8 mouse cellular contexts compared by ENCODE assay signal in genomic region chr4:136309780-136310179, GRCm38 (mm10). TPM values are rescaled to one million over a fixed set of nuclear protein-coding genes. Genes with fewer than 3 reads are reported as not detected.
DNase-seq lines count a peak whose midpoint lies in the region; ATAC-seq and TF ChIP-seq lines count a peak whose summit lies in the region.

No protein-coding gene starts in this region.

- no peak for TF ChIP-seq POLR2A in kidney, adult 2 months (IDR thresholded peaks at IDR 0.05; ENCODE audit: low read depth, low read length)

- no peak for TF ChIP-seq EP300 in lung, postnatal 0 days (IDR thresholded peaks at IDR 0.05)

- peak overlapping the region; percentile 98 for H3K27ac ChIP-seq in gastrocnemius, adult 2 months
- no peak overlapping the region for H3K27ac ChIP-seq in brown adipose tissue, adult 24 weeks (replicated peaks; ENCODE audit: low read depth, low read length)
- H3K27ac ChIP-seq in kidney, adult 2 months (ENCODE audit: insufficient read depth, low read depth, low read length) = peak overlapping the region; percentile 73
- H3K27ac ChIP-seq in lung, postnatal 0 days (ENCODE audit: low read length) = peak overlapping the region; percentile 88

- H3K4me1 ChIP-seq in brown adipose tissue, adult 24 weeks (ENCODE audit: control insufficient read depth, insufficient read depth, insufficient read length, low read length) = peaks cover 8% of the 10 kb centered on the region
- peaks cover 5% of the 10 kb centered on the region; the same call in 1 of the 2 replicates for H3K4me1 ChIP-seq in kidney, adult 2 months (ENCODE audit: control insufficient read depth, insufficient read depth, low read length)
- peaks cover 8% of the 10 kb centered on the region for H3K4me1 ChIP-seq in lung, postnatal 0 days (ENCODE audit: insufficient read depth, low read depth, low read length)

- H3K9me3 ChIP-seq in lung, postnatal 0 days (ENCODE audit: low read length) = no peaks in the 10 kb centered on the region

- intact Hi-C loops in gastrocnemius, adult 2 months (cut with DNase I) = loop anchor here (2.0 kb wide), 1 partner anchor 23 kb away; no protein-coding TSS in a partner anchor

- no peaks in the 10 kb centered on the region for H3K36me3 ChIP-seq in kidney, adult 2 months (ENCODE audit: control insufficient read depth, insufficient read depth, low read length)
- H3K36me3 ChIP-seq in lung, postnatal 0 days (ENCODE audit: insufficient read depth, low read length) = no peaks in the 10 kb centered on the region

- peak overlapping the region; percentile 89 for H3K4me3 ChIP-seq in gastrocnemius, adult 2 months
- H3K4me3 ChIP-seq in brown adipose tissue, adult 24 weeks (ENCODE audit: insufficient read depth, low read depth, low read length) = peak overlapping the region; percentile 75
- peak overlapping the region; percentile 86 for H3K4me3 ChIP-seq in kidney, adult 2 months (ENCODE audit: insufficient read depth, low read depth, low read length)
- peak overlapping the region; percentile 97 for H3K4me3 ChIP-seq in lung, postnatal 0 days (ENCODE audit: low read depth, low read length)

- no peak overlapping the region; the same call in 1 of the 2 replicates for H3K9ac ChIP-seq in lung, postnatal 0 days (replicated peaks; ENCODE audit: low read depth)

- DNase-seq in gastrocnemius, adult 2 months = peak; percentile 50
- DNase-seq in gastrocnemius, postnatal 10 days = no peak
- peak; percentile 58 to 66 for DNase-seq in heart, adult 18-20 months
- peak; percentile 77 for DNase-seq in kidney, adult 2 months
- peak; percentile 87 for DNase-seq in lung, postnatal 0 days (ENCODE audit: low spot score)
- peak; percentile 47 for DNase-seq in ovary, adult 18-20 months (ENCODE audit: low spot score)
- no peak for DNase-seq in right cerebral cortex, adult 2 months (ENCODE audit: low spot score in 2 of 2)

- 1% methylated on average over 11 of the region's 11 CpGs for WGBS in kidney, adult 2 months
- WGBS in lung, postnatal 0 days = 2% methylated on average over 11 of the region's 11 CpGs

- no peak for TF ChIP-seq CTCF in gastrocnemius, adult 2 months (IDR thresholded peaks at IDR 0.05)
- TF ChIP-seq CTCF in kidney, adult 2 months (conservative IDR thresholded peaks at IDR 0.05; ENCODE audit: insufficient read depth, insufficient read length, low read depth, low read length) = no peak
- TF ChIP-seq CTCF in lung, postnatal 0 days (IDR thresholded peaks at IDR 0.05) = no peak

- peak; percentile 34 for ATAC-seq in lung, postnatal 0 days

- peak overlapping the region; percentile 72 for H3K4me2 ChIP-seq in lung, postnatal 0 days (replicated peaks; ENCODE audit: low read depth, low read length)

- H3K27me3 ChIP-seq in kidney, adult 2 months (replicated peaks; ENCODE audit: control insufficient read depth, insufficient read depth, low read length) = no peaks in the 10 kb centered on the region
- H3K27me3 ChIP-seq in lung, postnatal 0 days (replicated peaks; ENCODE audit: insufficient read depth, low read length) = no peaks in the 10 kb centered on the region

RNA-seq across cellular contexts. Expression of gene Hnrnpr, which starts 1.0 kb away (rescaled TPM):
- total RNA-seq in gastrocnemius, adult 2 months (2021) = 10 to 100 TPM; 20.9 to 27.0 TPM
- 10 to 100 TPM; 40.9 to 53.0 TPM for total RNA-seq in gastrocnemius, postnatal 10 days (2021)
- 34.6 and 36.9 TPM in 2 replicates for polyA plus RNA-seq in brown adipose tissue, adult 24 weeks (2012; ENCODE audit: insufficient read depth, insufficient read length, missing spikeins)
- 10 to 100 TPM; 41.9 to 46.0 TPM for total RNA-seq in heart, adult 18-20 months (2021)
- polyA plus RNA-seq in kidney, adult 2 months (2012; rRNA removed) = 9.9 and 14.0 TPM in 2 replicates
- polyA plus RNA-seq in lung, postnatal 0 days (2015; fragmentation: Nextera tagmentation; extraction: Ambion mirVana) = 82.2 and 82.9 TPM in 2 replicates

RNA-seq across cellular contexts. Expression of gene Zfp46, which starts 25.3 kb away (rescaled TPM):
- 10 to 100 TPM; 21.0 to 36.7 TPM for total RNA-seq in gastrocnemius, adult 2 months (2021)
- 10 to 100 TPM; 44.5 to 48.7 TPM for total RNA-seq in gastrocnemius, postnatal 10 days (2021)
- polyA plus RNA-seq in brown adipose tissue, adult 24 weeks (2012; ENCODE audit: insufficient read depth, insufficient read length, missing spikeins) = 3.9 and 6.9 TPM in 2 replicates
- 10 to 100 TPM; 32.3 to 34.8 TPM for total RNA-seq in heart, adult 18-20 months (2021)
- 10.7 and 10.9 TPM in 2 replicates for polyA plus RNA-seq in kidney, adult 2 months (2012; rRNA removed)
- 18.4 and 21.0 TPM in 2 replicates for polyA plus RNA-seq in lung, postnatal 0 days (2015; fragmentation: Nextera tagmentation; extraction: Ambion mirVana)

Comparison
In these comparisons a context has a peak if more than half of its experiments do, and no peak if none do; other contexts are left out.
1. DNase-seq: peak in gastrocnemius, adult 2 months (single experiment), heart, adult 18-20 months (2 of 2), kidney, adult 2 months (single experiment), lung, postnatal 0 days (single experiment) and ovary, adult 18-20 months (single experiment); none in gastrocnemius, postnatal 10 days (single experiment) and right cerebral cortex, adult 2 months (0 of 2).
2. Peak in every context shown above with its lines, with median percentiles within 50 percentile points of each other: H3K4me3 ChIP-seq.